Mouse (Mus musculus): ENCODE results near the gene Dock2. TPM values are rescaled to one million over a fixed set of nuclear protein-coding genes. Genes with fewer than 3 reads are reported as not detected.

Dock2 gene
- total and polyA plus RNA-seq, 3 experiments = 0.97 to 4.1 (median 3.7) TPM

DNA sequence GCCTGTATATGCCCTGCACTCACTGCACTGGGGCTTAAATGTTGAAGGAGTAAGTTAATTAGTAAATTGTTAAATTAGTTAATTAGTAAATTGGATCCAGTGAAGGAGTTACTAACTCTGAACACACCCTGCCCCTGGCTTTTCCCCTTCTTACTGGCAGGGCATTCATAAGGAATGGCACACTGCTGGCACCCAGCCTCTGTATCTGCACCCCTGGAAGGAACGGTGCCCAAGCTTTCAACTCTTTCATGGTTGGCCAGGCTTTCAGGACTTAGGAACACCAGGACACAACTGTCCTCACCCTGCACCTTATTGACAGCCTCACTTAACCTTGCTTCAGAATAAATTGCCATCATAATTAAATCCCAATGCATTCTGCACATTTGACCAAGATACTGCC is 359.1 kb downstream of the Dock2 start:
- no peak for DNase-seq

DNA sequence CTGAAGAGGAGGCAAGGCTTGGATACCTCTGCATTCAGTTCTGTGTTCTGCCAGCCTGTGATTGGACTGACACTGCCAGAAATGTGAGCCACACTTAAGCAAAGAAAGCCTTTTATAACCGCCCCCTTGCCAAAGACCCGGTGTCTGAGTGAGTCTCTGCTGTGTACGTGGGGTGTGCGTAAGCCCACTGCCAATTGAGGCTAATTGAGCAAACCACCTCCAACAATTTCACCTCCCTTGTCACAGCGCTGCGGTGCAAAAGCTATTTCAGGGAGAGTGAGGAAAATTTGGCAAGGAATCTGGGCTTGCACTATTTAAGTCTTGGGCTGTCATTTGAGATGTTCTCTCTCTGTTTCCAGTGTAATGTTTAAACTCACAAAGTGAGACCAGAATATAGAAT is 362.6 kb downstream of the Dock2 start:
- DNase-seq = no peak

DNA sequence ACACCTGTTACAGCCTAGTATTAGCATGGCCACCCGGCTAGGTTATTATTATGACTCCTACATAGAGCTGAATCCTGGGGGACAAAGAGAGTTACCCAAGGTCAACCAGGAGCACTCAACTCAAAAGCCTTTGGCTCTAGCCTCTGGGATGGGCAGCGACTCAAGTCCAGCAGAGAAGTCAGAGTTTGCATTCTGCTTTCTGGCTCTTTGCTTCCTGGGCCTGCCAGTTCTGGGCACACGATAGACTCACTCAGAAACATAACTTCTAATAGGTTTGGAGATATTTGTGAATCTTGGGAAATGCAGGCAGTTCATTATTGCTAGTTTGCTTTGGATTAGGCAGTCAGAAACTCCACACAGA is 367.1 kb downstream of the Dock2 start:
- no peak for DNase-seq

DNA sequence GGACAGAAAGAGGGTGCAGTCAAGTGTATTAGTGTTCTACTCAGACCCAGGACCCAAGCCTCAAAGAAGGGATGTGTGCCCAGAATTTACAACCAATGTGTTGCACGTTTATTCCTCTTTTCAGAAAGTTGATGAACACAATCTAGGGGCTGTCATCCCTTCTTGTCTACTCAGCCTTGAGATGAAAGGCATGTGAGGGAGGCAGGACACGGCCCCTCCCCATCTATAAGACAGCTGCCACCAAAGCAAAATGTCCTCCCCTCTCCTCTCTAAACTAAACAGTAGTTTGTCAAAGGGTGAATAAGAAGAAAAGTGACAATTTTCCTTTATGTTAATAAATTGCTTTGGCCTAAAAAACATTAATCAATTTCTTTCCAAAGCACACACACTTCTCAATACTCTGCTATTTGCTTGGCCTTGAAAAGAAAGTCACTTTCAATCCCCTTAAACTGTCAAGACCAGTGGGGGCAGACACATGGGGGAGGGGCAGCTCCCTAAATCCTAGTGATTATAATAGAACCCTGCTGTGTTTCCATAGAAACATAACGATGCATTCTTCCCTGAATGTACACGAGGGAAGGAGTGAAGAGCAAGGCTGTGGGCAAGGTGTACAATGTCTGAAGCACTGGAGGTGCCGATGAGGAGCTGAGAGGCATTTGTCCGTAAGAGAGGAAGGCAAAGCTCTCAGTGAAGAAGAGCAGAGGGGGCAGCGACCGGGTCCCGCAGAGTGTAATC is 367.6 kb downstream of the Dock2 start:
- no peak for DNase-seq

DNA sequence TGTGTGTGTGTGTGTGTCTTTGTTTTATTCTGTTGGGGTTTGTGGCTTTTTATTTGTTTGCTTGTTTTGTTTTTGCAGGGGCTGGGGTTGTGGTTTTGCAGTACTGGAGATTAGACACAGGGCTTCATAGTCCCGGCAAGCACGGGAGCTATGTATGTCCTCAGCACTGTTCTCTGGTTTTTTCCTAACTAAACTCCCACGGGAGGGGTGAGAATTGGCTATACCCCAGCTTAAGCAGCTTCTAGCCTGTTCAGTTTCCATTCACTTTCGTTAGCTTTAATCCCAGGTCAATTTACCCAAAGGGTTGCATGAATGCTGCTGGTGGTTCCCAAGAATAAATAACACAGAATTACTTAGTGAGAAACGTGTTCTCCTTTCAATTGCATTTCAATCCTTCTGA is 376.8 kb downstream of the Dock2 start:
- DNase-seq = no peak

DNA sequence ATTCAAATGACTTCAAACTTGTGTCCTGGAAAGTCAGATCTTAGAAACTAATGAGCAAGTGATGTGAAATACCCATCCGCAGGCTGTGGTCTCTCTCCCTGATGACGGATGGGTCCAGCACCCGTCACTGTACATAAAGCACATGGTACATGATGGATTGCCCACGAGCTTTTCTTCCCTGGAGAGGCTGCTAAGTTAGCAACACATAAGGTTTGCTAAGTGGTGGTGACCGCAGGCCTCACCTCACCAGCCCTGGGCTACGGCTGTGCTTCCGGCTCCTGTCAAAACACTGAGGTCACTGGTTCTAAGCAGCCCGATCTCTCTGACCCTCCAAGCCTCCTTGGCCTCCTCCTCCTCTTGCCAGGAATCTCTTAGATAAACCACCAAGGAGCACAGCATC is 377.4 kb downstream of the Dock2 start:
- no peak for DNase-seq

DNA sequence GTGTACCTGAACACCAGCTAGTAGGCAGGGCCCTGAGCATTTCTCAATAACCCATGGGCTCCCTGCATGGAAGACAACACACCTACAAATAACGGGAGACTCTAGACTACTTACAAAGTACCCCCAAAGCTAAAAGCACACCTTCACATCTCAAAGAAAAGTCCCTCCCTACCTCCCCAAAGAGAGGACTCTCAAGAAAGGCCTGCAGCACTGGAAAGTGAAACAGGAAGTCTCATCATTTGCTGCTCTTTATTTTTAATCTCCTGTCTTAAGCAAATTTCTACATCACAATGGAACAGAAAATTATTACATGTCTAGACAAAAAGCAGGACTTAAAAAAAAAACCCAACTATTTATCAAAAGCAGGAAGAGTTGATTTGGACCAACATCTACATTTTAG is 378.4 kb downstream of the Dock2 start:
- no peak for DNase-seq

DNA sequence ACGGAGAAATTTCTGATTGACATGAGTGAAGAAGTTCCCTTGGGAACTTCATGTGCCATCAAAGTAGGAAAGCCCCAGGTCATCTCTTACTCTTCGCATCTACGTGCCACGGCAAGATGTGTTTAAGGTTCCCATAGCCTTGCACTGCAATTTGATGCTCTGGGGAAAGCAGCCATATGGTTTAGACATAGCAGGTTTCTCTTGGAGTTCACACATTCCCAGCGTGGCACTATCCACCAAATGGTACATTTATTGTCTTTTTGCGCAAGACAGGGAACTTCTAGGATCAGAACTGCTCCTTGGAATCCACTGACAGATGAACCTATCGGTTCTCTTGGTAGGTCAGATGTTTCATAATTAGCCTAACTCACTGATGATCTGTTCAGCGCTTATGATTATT is 382.3 kb downstream of the Dock2 start:
- DNase-seq = no peak

DNA sequence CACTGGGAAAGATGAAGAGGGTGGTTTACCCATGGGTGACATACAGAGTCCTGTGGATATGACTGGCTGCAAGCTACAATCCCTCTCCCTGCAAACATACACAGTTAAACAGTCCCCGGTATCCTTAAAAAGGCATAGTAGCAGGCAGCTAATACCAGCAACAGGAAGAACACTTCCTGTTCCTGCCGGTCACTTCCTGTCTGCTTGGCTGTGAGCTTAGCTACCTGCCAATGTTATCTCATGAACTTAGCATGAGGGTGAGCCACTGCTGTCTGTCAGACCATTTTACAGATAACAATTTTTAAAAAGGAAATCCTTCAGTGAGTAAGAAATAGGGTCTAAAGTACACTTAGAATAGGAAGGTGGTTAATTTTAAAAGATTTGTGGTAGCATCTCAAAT is 385.1 kb downstream of the Dock2 start:
- no peak for DNase-seq

DNA sequence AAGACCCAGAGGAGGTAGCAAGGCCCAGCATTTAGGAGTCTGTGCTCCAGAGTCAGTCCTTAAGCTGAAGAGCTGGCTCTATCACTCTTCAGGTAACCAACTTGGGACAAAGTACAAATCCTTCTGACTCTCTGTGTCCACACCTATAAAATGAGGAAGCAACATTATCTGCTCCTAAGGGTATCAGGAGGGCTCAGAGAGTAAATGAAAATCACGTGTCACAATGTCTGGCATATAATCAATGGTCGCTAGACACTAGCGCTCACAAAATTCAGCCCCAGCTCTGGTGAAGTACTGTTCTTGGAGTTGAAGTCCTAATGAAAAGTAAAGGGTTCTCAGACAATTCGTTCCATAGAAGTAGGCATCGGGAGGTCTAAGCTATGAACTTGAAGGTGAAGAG is 386.0 kb downstream of the Dock2 start:
- DNase-seq = no peak

DNA sequence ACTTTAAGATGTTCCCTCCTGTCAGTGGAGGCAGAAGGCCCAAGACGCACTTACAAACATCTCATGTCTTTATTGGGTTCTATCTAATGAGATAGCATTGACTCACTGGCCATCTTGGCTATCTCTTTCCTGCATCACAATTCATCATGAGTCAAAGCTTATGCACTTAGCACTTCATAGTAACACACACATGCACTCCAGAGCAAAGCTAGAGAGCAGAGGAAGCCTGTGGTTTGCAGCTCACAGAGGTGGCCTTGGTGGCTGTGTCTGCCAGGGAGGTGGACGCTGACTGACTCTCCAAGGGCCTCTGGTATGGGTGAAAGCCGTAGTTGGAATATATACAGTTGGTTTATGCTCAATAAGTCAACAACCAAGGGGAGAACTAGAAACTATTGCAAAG is 387.9 kb downstream of the Dock2 start:
- DNase-seq = no peak

DNA sequence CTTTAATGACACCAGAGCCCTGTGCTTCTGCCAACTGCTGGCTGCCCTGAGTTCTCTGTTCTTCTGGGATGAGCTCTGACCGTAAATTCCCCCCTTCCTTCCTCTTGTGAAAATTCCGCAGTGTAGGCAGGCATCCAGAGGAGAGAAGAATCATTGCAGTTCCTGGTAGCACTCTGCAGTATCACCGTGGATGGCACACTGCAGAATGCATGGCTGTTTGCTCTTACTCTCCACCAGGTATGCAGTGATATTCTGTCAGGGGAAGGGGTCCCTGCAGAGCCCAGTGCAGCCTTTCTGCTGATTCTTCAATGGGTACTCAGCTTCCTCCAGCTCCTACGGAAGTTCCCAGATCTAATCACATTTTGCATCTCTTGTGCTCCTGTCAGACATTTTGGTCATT is 391.6 kb downstream of the Dock2 start:
- DNase-seq = no peak

DNA sequence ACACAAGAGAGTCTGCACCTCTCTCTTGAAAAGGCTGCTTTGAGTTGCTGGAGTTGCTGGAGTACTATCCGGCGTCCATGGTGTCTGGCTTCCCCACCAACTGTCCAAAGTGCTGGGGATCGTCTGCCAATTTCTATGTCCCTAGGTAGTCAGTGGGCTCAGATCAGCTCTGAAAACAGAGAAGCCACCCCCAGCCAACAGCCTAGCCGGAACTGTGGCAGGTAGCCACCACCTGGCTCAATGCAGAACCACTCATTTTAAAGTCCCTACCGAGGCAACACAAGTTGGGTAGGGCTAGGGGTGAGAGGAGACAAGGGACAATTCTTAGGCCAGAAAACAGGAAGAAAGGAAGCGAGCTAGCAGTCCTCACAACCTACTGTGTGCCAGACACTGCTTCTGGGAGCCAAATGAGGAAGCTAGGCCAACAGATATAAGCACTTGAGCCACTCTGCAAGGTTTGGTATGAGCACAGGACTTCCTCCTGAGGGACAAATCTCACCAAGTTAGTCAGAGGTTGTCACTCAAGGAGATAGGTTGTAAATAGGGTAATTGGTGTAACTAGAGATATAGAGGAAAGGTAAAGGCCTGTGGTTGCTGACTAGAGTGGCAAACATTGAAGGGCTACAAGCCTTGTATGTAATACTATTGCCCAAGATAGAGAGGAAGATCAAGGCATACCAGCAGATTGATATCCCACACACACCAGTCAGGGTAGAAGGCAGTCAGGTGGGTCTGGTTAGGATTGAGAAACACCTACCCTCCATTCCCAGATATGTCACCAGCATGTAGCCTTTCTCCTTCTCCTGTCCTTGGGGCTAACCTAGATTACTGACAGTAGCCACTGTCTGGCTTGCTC is 394.2 kb downstream of the Dock2 start:
- DNase-seq = no peak

DNA sequence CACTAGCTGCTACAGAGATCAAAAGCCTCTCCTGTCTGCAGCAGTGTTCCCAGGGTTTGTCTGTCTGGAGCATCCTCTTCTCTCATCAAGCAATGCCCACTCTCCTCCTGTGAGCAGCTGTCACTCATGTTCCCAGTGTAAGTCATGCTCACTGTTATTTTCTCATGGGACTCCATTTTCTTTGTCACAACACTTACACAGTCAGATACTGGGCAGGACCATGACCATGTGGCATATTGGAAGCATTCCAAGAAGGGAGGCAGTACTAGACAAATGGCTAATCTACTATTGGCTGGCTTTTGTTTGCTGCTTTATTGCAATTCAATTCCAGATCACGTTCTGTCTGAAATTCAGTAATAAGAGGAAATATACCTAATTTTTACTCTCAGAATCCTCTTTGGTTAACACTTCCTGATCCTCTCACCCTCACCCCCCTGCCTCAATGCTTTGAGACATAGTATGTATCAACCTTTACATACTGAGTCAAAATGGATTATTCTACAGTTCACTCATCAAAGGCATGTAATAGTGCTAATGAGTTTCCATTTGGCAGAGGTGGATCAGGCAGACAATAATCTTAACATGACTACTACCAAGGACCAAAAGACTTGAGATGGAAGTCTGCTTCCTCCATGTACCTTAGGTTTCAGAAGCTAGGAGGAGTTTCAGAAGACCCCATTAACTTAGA is 398.5 kb downstream of the Dock2 start:
- DNase-seq = no peak

DNA sequence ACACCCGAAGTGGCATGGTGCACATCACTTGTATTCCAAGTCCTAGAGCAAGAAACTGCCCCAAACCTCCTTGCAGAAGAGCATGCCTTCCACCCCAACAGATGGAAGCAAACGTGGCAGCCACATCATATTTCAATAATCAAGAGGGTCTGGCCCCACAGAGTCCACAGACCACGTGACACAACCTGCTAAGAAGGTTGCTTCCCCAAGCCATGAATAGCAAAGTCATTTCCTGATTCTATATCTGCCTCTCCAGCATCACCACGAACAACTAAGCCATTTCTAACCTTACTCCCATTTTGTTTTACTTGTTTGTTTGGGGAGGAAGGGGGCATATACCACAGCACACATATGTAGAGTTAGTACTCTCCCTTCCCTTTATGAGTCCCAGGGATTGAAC is 399.5 kb downstream of the Dock2 start:
- no peak for DNase-seq

DNA sequence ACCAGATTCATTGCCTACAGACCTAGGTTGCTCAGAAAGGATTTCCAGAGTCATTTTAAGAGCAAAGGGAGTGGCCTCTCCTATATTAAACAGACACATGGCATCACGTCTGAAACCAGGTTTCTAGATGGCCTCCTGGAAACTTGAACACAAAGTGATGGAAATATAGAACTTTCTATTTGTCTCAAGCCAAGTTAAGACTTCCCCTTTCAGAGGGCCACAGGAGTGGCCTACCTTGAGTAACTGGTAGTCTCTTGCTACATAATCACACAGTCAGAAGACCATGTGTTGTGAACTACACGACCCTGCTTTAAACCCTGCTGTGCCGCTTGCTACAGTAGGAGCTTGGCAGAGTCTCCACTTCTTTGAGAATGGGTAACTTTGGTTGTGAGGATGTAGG is 400.2 kb downstream of the Dock2 start:
- no peak for DNase-seq

DNA sequence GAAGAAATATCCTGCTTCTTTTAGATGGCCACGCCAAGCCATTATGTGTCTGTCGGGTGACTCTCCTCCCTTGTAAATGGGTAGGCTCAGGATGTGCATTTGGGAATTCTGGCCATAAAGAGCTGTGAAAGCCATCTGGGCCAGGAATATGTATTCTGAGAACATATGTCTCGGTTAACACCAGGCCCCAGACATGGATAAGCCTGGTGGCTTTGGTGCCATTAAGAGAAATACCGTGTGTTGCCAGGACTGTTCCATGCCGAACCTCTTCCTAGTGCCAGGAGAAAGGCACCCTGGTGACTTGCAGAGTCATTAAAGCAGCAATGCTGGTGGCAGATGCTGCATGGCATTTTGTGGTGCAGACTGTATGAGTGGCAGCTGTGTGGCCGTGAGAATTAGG is 406.0 kb downstream of the Dock2 start:
- DNase-seq = no peak

DNA sequence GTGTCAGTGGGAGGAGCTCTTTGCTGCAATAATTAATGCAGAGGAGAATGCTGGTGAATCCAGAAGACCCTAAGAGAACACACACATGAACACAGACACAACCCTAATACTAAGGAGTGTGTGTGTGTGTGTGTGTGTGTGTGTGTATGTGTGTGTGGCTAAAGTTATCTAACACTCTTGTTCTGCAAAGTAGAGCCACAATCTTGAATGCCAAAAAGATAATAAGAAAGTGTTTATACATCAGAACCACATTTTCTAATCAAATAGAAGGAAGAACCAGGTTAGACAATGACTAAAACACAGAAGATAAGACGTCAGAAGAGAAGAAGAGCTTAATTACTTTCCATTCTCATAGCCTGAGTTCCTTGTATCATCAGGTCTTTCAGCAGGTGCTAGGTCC is 408.1 kb downstream of the Dock2 start:
- no peak for DNase-seq

DNA sequence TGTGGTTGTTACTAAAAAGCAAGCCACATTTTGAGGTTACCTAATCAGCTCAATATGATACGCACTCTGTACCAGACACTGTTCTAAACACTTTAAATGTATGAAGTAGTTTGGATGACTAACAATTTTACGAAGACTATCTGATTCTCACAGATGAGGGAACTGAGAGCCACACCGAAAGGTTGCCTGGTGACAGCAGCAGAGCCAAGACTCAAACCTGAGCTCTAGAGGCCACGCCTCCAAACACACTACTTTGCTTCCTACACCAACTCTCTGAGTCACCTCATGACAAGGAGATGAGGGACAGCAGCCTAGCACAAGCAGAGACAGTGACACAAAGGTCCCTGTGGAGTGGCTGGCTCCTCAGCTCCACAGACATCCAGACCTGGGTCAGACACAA is 411.5 kb downstream of the Dock2 start:
- DNase-seq = no peak

DNA sequence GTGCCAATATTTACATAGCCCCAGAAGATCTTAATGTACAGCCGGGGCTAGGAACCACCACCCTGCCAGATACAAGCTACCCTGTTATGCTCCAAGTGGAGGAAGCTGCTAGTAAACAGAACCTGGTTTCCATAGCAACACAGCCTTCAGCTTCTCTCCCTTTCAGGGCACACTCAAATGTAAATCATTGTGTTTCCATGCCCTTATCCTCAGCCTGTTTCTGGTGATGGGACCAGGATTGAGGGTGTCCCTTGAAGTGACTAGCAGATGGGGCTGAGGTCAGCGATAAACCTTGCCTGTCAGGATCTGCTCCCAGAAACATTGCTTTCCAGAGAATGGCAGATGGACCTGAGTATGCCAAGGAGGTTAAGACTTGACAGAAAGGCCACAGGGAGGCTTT is 427.6 kb downstream of the Dock2 start:
- DNase-seq = no peak

DNA sequence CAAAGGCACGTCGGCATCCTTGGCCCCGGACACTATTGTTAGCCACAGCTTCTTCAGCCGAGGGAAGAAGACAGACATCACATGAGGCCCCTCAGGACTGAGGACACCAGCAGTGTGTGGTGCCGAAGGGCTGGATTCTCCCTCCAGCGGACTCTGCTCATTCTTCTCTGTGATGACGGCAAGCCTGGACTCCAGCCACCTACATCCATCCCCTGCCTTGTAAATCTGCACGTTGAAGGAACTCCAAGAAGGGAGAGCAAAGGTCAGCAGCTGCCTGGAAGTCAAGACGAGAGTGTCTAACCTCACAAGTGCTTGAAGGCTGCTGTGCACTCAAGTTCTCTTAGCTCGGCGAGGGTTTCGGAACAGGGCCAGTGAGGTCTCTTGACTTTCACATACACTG is 428.3 kb downstream of the Dock2 start:
- DNase-seq = no peak

DNA sequence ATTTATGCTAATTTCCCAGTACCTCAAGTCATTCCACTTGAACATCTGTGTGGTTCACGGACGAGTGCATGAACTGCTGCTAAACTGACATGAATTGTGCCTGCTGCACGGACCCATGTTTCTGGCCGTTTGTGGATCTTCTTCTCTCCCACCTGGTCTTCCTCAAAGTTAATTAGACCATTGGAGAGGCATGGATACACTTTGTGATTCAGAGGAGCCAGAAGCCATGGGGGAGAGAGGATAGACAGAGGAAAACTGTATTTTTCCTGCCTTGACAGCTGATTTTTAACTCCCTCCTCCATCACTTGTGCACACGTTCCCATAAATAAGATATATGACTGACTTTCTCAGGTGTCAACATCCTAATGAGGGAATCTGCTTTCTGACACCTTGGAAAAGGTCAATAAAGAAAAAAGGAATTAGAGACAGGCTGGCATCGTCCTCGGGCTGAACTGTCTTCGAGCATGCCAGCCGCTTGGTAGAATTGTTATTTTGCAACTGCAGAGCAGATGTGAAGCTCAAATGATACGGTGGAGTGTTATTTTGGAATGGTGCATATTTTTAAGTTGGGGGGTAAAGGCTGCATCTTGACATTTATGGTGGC is 434.1 kb downstream of the Dock2 start:
- DNase-seq = no peak

Data from adrenal gland, adult 2 months (tissue).